Mouse (Mus musculus): ENCODE measurements around the gene Gm10309. TPM values are rescaled to one million over a fixed set of nuclear protein-coding genes. Genes with fewer than 3 reads are reported as not detected.

Gm10309 gene
- total and polyA plus RNA-seq, 2 experiments from 2014 or later: 0.30 TPM; not detected in 1

DNA sequence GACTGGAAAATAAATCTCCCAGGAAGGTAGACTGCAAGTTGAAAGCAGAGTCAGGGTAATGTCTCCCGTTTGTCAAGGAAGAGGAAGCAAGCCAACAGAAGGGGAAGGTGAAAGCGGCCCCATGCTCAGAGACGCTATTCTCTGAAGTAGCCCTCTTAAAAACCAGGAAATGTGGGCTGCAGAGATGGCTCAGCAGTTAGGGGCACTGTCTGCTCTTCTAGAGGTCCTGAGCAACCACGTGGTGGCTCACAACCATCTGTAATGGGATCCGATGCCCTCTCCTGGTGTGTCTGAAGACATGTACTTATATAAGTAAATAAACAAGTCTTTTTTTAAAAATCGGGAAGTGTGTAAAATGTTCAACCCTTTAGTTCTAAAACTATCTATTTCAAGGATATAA is 10.1 kb downstream of the Gm10309 start:
- H3K9me3 ChIP-seq (ENCODE audit: low read length): no peaks in the 10 kb centered on the region
- WGBS: 75% methylated on average over 6 of the region's 6 CpGs
- no peaks in the 10 kb centered on the region for H3K4me1 ChIP-seq (ENCODE audit: insufficient read depth, low read length)
- no peak for ATAC-seq
- no peaks in the 10 kb centered on the region for H3K27me3 ChIP-seq (ENCODE audit: insufficient read depth, low read length)
- no peak overlapping the region for H3K9ac ChIP-seq (replicated peaks; ENCODE audit: low read length)
- TF ChIP-seq CTCF (IDR thresholded peaks at IDR 0.05; ENCODE audit: low read depth): no peak
- H3K27ac ChIP-seq: no peak overlapping the region
- no peak overlapping the region for H3K4me2 ChIP-seq (ENCODE audit: low read depth, low read length)
- no peak overlapping the region for H3K4me3 ChIP-seq (ENCODE audit: low read length)
- DNase-seq (ENCODE audit: low spot score): no peak
- H3K36me3 ChIP-seq (ENCODE audit: insufficient read depth, low read length): no peaks in the 10 kb centered on the region

- WGBS: 86% methylated on average over 6 of the region's 6 CpGs
Measured at GRCm38 (mm10) chr17:86494494-86494893, 10.5 kb downstream of the Gm10309 start.

GRCm38 (mm10) chr17:86493891-86494420 is 11.1 kb downstream of the Gm10309 start:
- Histone ChIP-seq H3K9ac (replicated peaks; ENCODE audit: low read length) (no peak overlapping the region), H3K27me3 (ENCODE audit: insufficient read depth, low read length) (no peaks in the 10 kb centered on the region), H3K4me2 (ENCODE audit: low read depth, low read length) (no peak overlapping the region), H3K27ac (no peak overlapping the region), H3K36me3 (ENCODE audit: insufficient read depth, low read length) (no peaks in the 10 kb centered on the region), H3K4me3 (ENCODE audit: low read length) (no peak overlapping the region), H3K9me3 (ENCODE audit: low read length) (no peaks in the 10 kb centered on the region), H3K4me1 (ENCODE audit: insufficient read depth, low read length) (no peaks in the 10 kb centered on the region)
- no peak for TF ChIP-seq CTCF (IDR thresholded peaks at IDR 0.05; ENCODE audit: low read depth)
- no peak for DNase-seq (ENCODE audit: low spot score)
- no peak for ATAC-seq
- WGBS: 87% methylated on average over 8 of the region's 8 CpGs

More at GRCm38 (mm10) chr17:86494494-86494893, 10.5 kb downstream of the Gm10309 start:
- Histone ChIP-seq H3K27ac (no peak overlapping the region), H3K4me2 (ENCODE audit: low read depth, low read length) (no peak overlapping the region), H3K9ac (replicated peaks; ENCODE audit: low read length) (no peak overlapping the region), H3K4me3 (ENCODE audit: low read length) (no peak overlapping the region), H3K36me3 (ENCODE audit: insufficient read depth, low read length) (no peaks in the 10 kb centered on the region), H3K4me1 (ENCODE audit: insufficient read depth, low read length) (no peaks in the 10 kb centered on the region), H3K27me3 (ENCODE audit: insufficient read depth, low read length) (no peaks in the 10 kb centered on the region), H3K9me3 (ENCODE audit: low read length) (no peaks in the 10 kb centered on the region)
- ATAC-seq (no peak), DNase-seq (ENCODE audit: low spot score) (no peak)
- TF ChIP-seq CTCF (IDR thresholded peaks at IDR 0.05; ENCODE audit: low read depth): no peak

GRCm38 (mm10) chr17:86492376-86492775 is 12.7 kb downstream of the Gm10309 start:
- no peaks in the 10 kb centered on the region for H3K9me3 ChIP-seq (ENCODE audit: low read length)
- WGBS: 91% methylated on average over 7 of the region's 7 CpGs
- no peaks in the 10 kb centered on the region for H3K27me3 ChIP-seq (ENCODE audit: insufficient read depth, low read length)
- no peak for TF ChIP-seq CTCF (IDR thresholded peaks at IDR 0.05; ENCODE audit: low read depth)
- H3K27ac ChIP-seq: no peak overlapping the region
- H3K4me1 ChIP-seq (ENCODE audit: insufficient read depth, low read length): no peaks in the 10 kb centered on the region
- H3K4me3 ChIP-seq (ENCODE audit: low read length): no peak overlapping the region
- no peak overlapping the region for H3K9ac ChIP-seq (replicated peaks; ENCODE audit: low read length)
- DNase-seq (ENCODE audit: low spot score) (no peak), ATAC-seq (no peak)
- H3K36me3 ChIP-seq (ENCODE audit: insufficient read depth, low read length): no peaks in the 10 kb centered on the region
- no peak overlapping the region for H3K4me2 ChIP-seq (ENCODE audit: low read depth, low read length)

DNA sequence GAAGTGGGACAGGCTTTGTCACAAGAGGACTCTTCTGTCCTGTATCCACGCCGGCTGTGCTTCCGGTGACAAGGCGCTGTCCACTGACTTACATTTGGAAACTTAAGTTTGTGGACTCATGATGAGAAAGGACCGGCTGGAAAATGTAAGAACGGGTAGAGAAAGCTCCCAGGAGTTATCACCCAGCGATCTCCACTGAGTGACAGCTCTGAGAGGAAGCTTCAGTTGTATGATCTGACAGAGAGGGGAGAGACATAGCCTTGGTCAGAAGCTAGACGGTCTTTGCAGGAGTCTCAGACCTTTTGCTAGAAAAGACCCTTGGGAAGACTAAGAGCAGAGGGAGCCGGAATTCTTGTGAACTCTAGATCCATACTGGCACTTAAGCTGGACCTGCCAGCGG is 15.2 kb downstream of the Gm10309 start:
- no peak for TF ChIP-seq CTCF (IDR thresholded peaks at IDR 0.05; ENCODE audit: low read depth)
- 91% methylated on average over 10 of the region's 10 CpGs for WGBS
- no peak for DNase-seq (ENCODE audit: low spot score)
- H3K9me3 ChIP-seq (ENCODE audit: low read length): no peaks in the 10 kb centered on the region
- H3K36me3 ChIP-seq (ENCODE audit: insufficient read depth, low read length): no peaks in the 10 kb centered on the region
- no peak for ATAC-seq
- H3K27ac ChIP-seq: no peak overlapping the region
- no peaks in the 10 kb centered on the region for H3K4me1 ChIP-seq (ENCODE audit: insufficient read depth, low read length)
- H3K9ac ChIP-seq (replicated peaks; ENCODE audit: low read length): no peak overlapping the region
- no peak overlapping the region for H3K4me3 ChIP-seq (ENCODE audit: low read length)
- H3K4me2 ChIP-seq (ENCODE audit: low read depth, low read length): no peak overlapping the region
- no peaks in the 10 kb centered on the region for H3K27me3 ChIP-seq (ENCODE audit: insufficient read depth, low read length)

- no peak for TF ChIP-seq CTCF (IDR thresholded peaks at IDR 0.05; ENCODE audit: low read depth)
- H3K9ac ChIP-seq (replicated peaks; ENCODE audit: low read length): no peak overlapping the region
- no peak for DNase-seq (ENCODE audit: low spot score)
- H3K4me3 ChIP-seq (ENCODE audit: low read length): no peak overlapping the region
- no peaks in the 10 kb centered on the region for H3K4me1 ChIP-seq (ENCODE audit: insufficient read depth, low read length)
- H3K27ac ChIP-seq: no peak overlapping the region
- no peak for ATAC-seq
- no peaks in the 10 kb centered on the region for H3K27me3 ChIP-seq (ENCODE audit: insufficient read depth, low read length)
- H3K36me3 ChIP-seq (ENCODE audit: insufficient read depth, low read length): peaks cover 1% of the 10 kb centered on the region; the same call in 1 of the 2 replicates
- no peak overlapping the region for H3K4me2 ChIP-seq (ENCODE audit: low read depth, low read length)
- 80% methylated on average over 3 of the region's 3 CpGs for WGBS
- no peaks in the 10 kb centered on the region for H3K9me3 ChIP-seq (ENCODE audit: low read length)
Measured at GRCm38 (mm10) chr17:86487450-86487849, 17.6 kb downstream of the Gm10309 start.

DNA sequence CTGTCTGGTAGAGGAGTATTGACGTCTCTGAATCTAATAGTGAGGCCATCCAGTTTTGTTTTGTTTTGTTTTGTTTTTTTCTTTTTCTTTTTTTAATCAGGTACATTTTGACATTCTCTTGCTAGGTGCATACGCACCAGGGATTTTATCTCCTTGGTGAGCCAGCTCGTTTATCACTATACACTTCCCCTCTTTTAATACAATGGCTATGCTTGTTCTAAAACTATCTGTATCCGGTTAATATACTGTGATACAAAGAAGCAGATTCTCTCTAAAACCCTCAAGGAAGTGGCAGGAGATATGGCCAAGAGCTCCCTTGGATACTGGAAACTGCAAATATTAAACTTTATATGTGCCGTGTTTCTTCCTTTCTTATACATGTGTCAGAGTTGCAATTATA is 18.4 kb downstream of the Gm10309 start:
- Histone ChIP-seq H3K4me2 (ENCODE audit: low read depth, low read length) (no peak overlapping the region), H3K4me1 (ENCODE audit: insufficient read depth, low read length) (no peaks in the 10 kb centered on the region), H3K4me3 (ENCODE audit: low read length) (no peak overlapping the region), H3K27ac (no peak overlapping the region), H3K9ac (replicated peaks; ENCODE audit: low read length) (no peak overlapping the region), H3K27me3 (ENCODE audit: insufficient read depth, low read length) (no peaks in the 10 kb centered on the region), H3K36me3 (ENCODE audit: insufficient read depth, low read length) (peaks cover 4% of the 10 kb centered on the region; the same call in 1 of the 2 replicates), H3K9me3 (ENCODE audit: low read length) (no peaks in the 10 kb centered on the region)
- TF ChIP-seq CTCF (IDR thresholded peaks at IDR 0.05; ENCODE audit: low read depth): no peak
- 89% methylated on average over 5 of the region's 5 CpGs for WGBS
- DNase-seq (ENCODE audit: low spot score) (no peak), ATAC-seq (no peak)
